Mouse (Mus musculus) ES-Bruce4 (cell line): Measurements from ENCODE around the gene Prlr.

Experiments
- CTCF ChIP-seq: IDR thresholded peaks from one replicate; pipeline ENCODE4 v1.8.1; 2011; ENCODE audit warnings: low read depth, low read length
- POLR2A ChIP-seq: IDR thresholded peaks from one replicate; pipeline ENCODE4 v1.8.1; 2011; ENCODE audit warnings: low read length; ENCODE audit not compliant: insufficient read depth

DNA sequence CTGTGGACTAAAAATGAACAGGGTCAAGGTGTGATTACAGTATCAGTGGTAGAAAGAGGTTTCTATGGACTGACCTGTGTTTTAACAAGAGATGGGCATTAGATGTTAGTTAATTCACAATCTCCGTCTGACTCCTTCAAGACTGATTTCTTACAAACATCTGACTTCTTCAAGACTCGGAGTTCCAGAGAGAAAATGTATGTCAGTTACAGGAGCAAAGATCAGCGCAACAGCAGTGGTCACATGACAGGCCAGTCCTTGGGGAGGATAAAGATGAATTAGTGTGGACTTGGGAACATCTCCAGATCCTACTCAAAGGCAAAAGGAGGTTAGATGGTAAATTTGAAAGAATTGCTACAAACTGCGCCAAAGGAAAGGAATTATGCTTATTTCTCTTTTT is 39.2 kb downstream of the Prlr start:
- TF ChIP-seq POLR2A (no peak), CTCF (no peak)
